Mouse (Mus musculus) liver, embryonic 16.5 days (tissue): Measurements from ENCODE around the gene 4930402F06Rik. TPM values are rescaled to one million over a fixed set of nuclear protein-coding genes. Genes with fewer than 3 reads are reported as not detected.

Experiments
- ATAC-seq: fragments of 200-750 bp; cut with Nextera tagmentation; 2 replicates; pipeline ENCODE4 v1.8.0; 2017; ENCODE audit warnings: low read depth, mild to moderate bottlenecking, moderate number of reproducible peaks, moderate library complexity
- H3K27ac ChIP-seq: fragments of 300-500 bp; sonication (generic); 2 replicates; pipeline ENCODE4 v1.5.1; 2014; ENCODE audit warnings: mild to moderate bottlenecking, low read length
- H3K27me3 ChIP-seq: fragments of 300-500 bp; sonication (generic); 2 replicates; pipeline ENCODE4 v1.6.1; 2014; ENCODE audit warnings: low read depth, low read length, mixed read lengths; ENCODE audit not compliant: control insufficient read depth, insufficient read depth
- H3K36me3 ChIP-seq: fragments of 300-500 bp; sonication (generic); 2 replicates; pipeline ENCODE4 v1.6.1; 2014; ENCODE audit warnings: mild to moderate bottlenecking; ENCODE audit not compliant: control insufficient read depth, insufficient read depth
- H3K4me1 ChIP-seq: fragments of 300-500 bp; sonication (generic); 2 replicates; pipeline ENCODE4 v1.6.1; 2014; ENCODE audit warnings: low read depth, low read length, mixed read lengths; ENCODE audit not compliant: control insufficient read depth
- H3K4me2 ChIP-seq: fragments of 300-500 bp; sonication (generic); 2 replicates; pipeline ENCODE4 v1.6.1; 2014; ENCODE audit warnings: low read depth, low read length, mixed read lengths
- H3K4me3 ChIP-seq: fragments of 300-500 bp; sonication (generic); 2 replicates; pipeline ENCODE4 v1.5.1; 2014; ENCODE audit warnings: low read depth, mild to moderate bottlenecking, low read length
- H3K9ac ChIP-seq: fragments of 300-500 bp; sonication (generic); 2 replicates; pipeline ENCODE4 v1.6.1; 2014; ENCODE audit warnings: low read depth, low read length
- H3K9me3 ChIP-seq: fragments of 300-500 bp; sonication (generic); replicated peaks from 2 replicates; pipeline ENCODE4 v1.6.1; 2016; ENCODE audit warnings: low read length; ENCODE audit not compliant: control insufficient read depth
- WGBS: fragments of 180-500 bp; shearing (Covaris S2); extraction: QIAGEN DNeasy Blood & Tissue Kit; methylation state at CpG from one replicate; pipeline ENCODE4 v1.1.7; 2014; ENCODE audit not compliant: insufficient replicate concordance; 5-methylcytosine and 5-hydroxymethylcytosine counted together
- polyA plus RNA-seq: library from polyadenylated mRNA; unstranded; fragments of >200 nt; fragmentation: Nextera tagmentation; extraction: Ambion mirVana; gene quantifications from 2 replicates; pipeline ENCODE4 v1.2.1, GENCODE M21; 2015

Gene 4930402F06Rik
- polyA plus RNA-seq: not detected in 2 replicates

DNA sequence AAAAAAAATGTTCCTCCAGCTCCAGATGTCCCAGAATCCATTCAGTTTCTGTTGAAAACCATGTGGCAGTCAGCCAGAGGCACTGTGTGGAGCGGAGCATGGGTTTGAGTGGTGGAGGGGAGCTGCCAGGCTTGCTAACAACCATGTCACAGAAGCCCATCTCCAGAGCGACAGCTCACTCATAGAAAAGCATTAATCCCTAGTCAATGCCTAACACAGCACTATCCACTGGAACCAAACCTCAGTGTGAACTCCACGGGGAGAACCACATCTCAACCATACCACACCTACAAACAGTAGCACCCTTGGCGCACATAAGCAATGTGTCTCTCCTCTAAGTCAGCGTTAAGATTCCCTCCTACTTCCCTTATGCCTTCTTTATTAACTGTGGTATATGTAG is at the start of gene 4930402F06Rik:
TSS of gene 4930402F06Rik (minus strand) at position 80 of the 400 bp plus-strand sequence.
- peaks cover 3% of the 10 kb centered on the region; the same call in 1 of the 2 replicates for H3K36me3 ChIP-seq
- no peaks in the 10 kb centered on the region for H3K27me3 ChIP-seq
- no peak within 1 kb of the TSS for H3K4me2 ChIP-seq
- no peak within 1 kb of the TSS for H3K9ac ChIP-seq
- no peaks in the 10 kb centered on the region; the same call in 1 of the 2 replicates for H3K4me1 ChIP-seq
- H3K9me3 ChIP-seq: no peaks in the 10 kb centered on the region
- no peak for ATAC-seq
- WGBS: 56% methylated on average over 5 of the region's 5 CpGs
- no peak within 1 kb of the TSS for H3K27ac ChIP-seq
- H3K4me3 ChIP-seq: no peak within 1 kb of the TSS

DNA sequence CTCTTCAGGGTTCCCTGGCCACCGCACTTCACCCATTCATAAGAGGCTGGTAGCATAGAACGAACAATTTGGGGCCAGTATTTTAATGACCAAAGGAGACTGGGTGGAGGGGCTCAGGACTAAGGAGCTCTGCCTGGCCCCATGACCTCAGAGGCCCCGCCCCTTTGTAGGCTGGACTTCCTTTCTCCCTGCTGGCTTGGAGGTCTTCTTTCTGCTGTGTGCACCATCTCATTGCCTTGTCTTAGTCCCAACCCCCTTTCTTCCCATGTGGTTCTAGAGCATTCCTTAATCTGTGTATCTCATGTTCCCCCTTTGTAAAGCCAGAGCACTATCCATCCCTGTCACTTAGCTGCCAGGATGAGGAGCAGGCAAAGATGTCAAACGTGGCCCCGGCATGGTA is 49.3 kb upstream of the 4930402F06Rik start:
- no peaks in the 10 kb centered on the region for H3K36me3 ChIP-seq
- no peak overlapping the region for H3K4me2 ChIP-seq
- no peak overlapping the region for H3K4me3 ChIP-seq
- H3K9me3 ChIP-seq: no peaks in the 10 kb centered on the region
- peak overlapping the region; percentile 24; the same call in 1 of the 2 replicates for H3K27ac ChIP-seq
- peaks cover 60% of the 10 kb centered on the region for H3K4me1 ChIP-seq
- H3K27me3 ChIP-seq: no peaks in the 10 kb centered on the region
- 60% methylated on average over 5 of the region's 5 CpGs for WGBS
- H3K9ac ChIP-seq: no peak overlapping the region
- no peak for ATAC-seq

DNA sequence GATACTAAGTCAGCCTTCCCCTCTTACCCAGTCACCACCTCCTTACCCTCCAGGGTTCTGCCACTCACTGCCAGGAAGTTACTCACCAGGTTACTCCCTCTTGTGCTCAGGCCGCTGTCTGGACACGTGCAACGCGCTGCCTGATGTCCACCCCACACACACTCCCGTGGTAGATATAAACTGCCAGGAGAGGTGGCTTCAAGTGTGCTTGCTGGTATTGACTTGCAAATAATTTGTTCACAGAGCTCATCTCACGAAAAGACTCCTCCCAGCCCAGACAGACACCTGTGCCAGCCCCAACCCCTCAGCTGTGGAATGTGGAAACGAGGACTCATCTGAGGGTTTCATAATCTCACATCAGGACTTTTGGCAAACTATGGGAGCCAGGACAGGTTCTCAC is 48.6 kb upstream of the 4930402F06Rik start:
- Histone ChIP-seq H3K9me3 (no peaks in the 10 kb centered on the region), H3K4me1 (peaks cover 53% of the 10 kb centered on the region), H3K27ac (peak overlapping the region; percentile 45), H3K9ac (no peak overlapping the region), H3K4me3 (no peak overlapping the region), H3K27me3 (no peaks in the 10 kb centered on the region), H3K4me2 (no peak overlapping the region), H3K36me3 (no peaks in the 10 kb centered on the region)
- no peak for ATAC-seq
- WGBS: 62% methylated on average over 7 of the region's 7 CpGs

DNA sequence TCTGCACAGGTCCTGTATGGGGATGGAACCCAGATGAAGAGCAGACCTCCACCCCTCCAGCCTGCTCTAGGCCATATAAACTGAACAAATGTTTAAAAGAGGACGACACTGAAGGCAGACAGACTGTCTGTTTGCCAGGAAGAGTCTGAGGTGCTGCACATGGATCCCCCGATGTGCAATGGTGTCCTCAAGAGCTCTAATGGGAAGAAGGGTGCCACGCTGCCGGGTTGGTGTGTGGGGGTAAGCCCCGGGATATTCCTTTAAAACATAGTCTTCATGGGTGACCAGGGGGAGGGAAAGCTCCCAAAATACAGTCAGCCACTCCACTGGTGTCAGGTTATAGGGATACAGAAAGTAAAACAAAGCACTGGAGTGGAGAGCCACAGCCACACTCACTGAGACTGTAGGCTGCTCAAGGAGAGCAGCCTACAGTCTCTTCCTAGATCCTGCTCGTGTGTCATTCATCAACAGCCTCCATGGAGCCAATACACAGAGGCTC is 47.8 kb upstream of the 4930402F06Rik start:
- Histone ChIP-seq H3K27me3 (no peaks in the 10 kb centered on the region), H3K36me3 (no peaks in the 10 kb centered on the region), H3K27ac (peak overlapping the region; percentile 45), H3K9ac (no peak overlapping the region), H3K4me3 (no peak overlapping the region), H3K4me1 (peaks cover 46% of the 10 kb centered on the region), H3K4me2 (peak overlapping the region; percentile 4; the same call in 1 of the 2 replicates), H3K9me3 (no peaks in the 10 kb centered on the region)
- WGBS: 31% methylated on average over 6 of the region's 6 CpGs
- no peak for ATAC-seq

DNA sequence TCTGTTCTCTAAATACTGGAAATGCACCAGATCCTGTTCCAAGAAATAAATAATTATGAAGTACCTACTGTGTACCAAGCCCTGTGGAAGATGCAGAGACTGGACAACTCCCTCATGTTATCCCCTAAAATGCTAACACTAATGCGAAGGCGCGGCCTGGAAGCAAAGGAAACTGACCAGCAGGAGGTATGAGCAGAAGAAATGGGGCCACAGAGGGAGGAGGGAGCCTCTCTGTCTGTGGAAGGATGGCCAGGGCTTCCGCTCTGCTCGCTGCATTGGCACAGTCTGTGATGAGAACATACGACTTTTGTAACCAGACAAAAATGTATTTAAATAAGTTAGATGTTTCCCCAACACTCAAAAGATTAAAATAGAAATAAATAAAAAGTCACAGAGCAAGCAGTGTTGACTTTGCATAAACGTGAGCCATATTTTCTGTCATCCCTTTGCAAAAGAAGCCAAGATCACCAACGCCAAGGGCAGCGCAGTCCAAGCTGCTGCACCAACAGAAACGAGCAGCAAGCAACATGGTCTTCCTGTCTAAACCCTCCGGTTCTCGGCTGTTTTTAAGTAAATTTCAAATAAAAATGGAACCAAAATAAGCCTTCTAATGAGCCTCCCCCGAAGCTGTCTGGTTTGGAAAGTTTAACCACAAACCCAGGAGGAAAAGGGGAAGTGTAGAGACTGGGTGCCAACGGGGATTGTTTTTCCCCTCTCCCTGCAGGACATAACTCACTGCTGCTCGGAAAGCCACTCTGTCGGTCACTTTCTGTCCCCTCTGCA is 47.2 kb upstream of the 4930402F06Rik start:
- WGBS: 30% methylated on average over 16 of the region's 16 CpGs
- Histone ChIP-seq H3K27me3 (no peaks in the 10 kb centered on the region), H3K36me3 (no peaks in the 10 kb centered on the region), H3K9me3 (no peaks in the 10 kb centered on the region), H3K4me1 (peaks cover 41% of the 10 kb centered on the region), H3K4me2 (peak overlapping the region; percentile 37), H3K27ac (peak overlapping the region; percentile 45), H3K4me3 (no peak overlapping the region), H3K9ac (no peak overlapping the region)
- no peak for ATAC-seq

DNA sequence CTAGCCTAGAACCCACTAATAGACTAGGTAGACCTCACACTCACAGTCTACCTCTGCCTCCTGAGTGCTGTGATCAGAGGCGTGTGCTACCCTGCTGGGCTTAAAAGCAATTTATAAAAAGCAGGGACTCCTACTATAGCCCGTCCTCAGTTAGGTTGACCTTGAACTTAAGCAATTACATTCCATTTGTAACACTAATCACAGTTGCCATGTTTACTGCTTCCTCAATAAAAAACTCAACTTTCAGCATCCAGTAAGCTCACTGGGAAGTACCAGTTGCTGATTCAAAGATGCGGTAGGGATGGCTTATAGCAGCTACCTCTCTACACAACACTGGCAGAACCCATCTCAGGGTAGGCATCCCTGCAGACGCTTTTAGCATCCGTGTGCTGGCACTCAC is 46.4 kb upstream of the 4930402F06Rik start:
- H3K9ac ChIP-seq: no peak overlapping the region
- no peak for ATAC-seq
- no peaks in the 10 kb centered on the region for H3K27me3 ChIP-seq
- H3K4me1 ChIP-seq: peaks cover 34% of the 10 kb centered on the region
- 68% methylated on average over 5 of the region's 5 CpGs for WGBS
- no peak overlapping the region for H3K4me2 ChIP-seq
- no peak overlapping the region for H3K27ac ChIP-seq
- H3K9me3 ChIP-seq: no peaks in the 10 kb centered on the region
- no peak overlapping the region for H3K4me3 ChIP-seq
- no peaks in the 10 kb centered on the region for H3K36me3 ChIP-seq

DNA sequence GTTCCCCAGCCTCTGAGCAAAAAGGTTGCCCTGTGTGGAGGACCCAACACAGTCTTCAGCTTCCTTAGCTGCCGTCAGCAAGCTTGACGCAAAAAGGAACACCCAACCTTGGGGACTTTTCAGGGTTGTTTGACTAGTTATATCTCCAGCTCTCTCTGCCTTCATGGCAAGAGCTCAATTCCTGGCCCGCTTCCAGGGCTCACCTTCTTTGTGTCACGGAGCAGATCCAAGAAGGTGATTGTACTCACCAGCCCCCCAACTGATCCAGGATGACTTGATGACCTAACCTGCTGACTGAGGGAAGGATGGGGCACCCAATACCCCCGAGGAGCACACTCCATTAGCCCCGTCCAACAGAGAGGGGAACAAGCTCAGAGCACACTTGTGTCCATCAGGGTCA is 45.1 kb upstream of the 4930402F06Rik start:
- Histone ChIP-seq H3K4me1 (peaks cover 23% of the 10 kb centered on the region), H3K27me3 (no peaks in the 10 kb centered on the region), H3K9ac (no peak overlapping the region), H3K27ac (no peak overlapping the region), H3K4me3 (no peak overlapping the region), H3K4me2 (no peak overlapping the region), H3K9me3 (no peaks in the 10 kb centered on the region), H3K36me3 (no peaks in the 10 kb centered on the region)
- ATAC-seq: no peak
- WGBS: 61% methylated on average over 6 of the region's 6 CpGs

DNA sequence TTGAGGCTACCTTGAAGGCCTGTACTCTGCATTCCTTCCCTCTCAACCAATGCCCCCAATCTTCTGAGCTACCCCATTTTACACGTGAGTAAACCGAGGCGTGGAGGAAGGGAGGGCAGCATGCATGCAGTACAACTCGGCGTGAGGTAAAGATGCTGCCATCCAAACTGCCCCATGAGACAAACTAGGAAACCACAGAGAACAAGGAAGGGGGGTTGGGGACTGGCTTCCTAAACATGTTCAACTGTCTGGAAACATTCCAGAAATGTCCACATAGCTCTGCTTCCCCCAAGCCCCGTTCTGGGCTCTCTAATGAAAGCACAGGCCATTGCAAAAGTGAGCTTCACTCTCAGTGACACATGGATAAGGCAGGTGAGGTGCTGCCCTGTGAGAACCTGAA is 44.4 kb upstream of the 4930402F06Rik start:
- Histone ChIP-seq H3K4me3 (no peak overlapping the region), H3K9me3 (no peaks in the 10 kb centered on the region), H3K9ac (no peak overlapping the region), H3K4me1 (peaks cover 16% of the 10 kb centered on the region), H3K36me3 (no peaks in the 10 kb centered on the region), H3K27ac (no peak overlapping the region), H3K4me2 (no peak overlapping the region), H3K27me3 (no peaks in the 10 kb centered on the region)
- no peak for ATAC-seq
- 60% methylated on average over 6 of the region's 6 CpGs for WGBS

DNA sequence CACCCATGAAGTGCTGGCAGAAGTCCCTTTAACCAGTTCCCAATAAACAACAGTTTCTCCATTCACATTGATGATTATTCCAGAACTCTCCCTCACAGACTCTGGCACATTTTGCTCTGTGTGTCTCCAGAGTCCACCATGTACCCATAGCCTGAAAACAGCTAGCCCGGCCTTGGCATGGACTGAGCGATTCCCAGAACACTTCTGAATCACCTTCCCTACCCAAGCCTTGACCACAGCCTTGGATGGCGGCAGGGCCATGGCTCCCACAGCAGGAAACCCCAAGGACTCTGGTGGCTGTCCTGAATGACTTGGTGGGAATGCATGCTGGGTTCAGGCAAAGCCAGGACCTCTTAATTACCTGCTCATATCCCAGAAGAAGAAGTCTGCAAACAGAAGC is 43.5 kb upstream of the 4930402F06Rik start:
- no peak overlapping the region for H3K27ac ChIP-seq
- no peaks in the 10 kb centered on the region for H3K27me3 ChIP-seq
- no peaks in the 10 kb centered on the region for H3K36me3 ChIP-seq
- H3K4me3 ChIP-seq: no peak overlapping the region
- H3K4me2 ChIP-seq: no peak overlapping the region
- 82% methylated on average over 3 of the region's 3 CpGs for WGBS
- H3K9me3 ChIP-seq: no peaks in the 10 kb centered on the region
- no peak overlapping the region for H3K9ac ChIP-seq
- ATAC-seq: no peak
- peaks cover 7% of the 10 kb centered on the region for H3K4me1 ChIP-seq
